ENCODE assay signal across 24 mouse cellular contexts in the genomic region with DNA sequence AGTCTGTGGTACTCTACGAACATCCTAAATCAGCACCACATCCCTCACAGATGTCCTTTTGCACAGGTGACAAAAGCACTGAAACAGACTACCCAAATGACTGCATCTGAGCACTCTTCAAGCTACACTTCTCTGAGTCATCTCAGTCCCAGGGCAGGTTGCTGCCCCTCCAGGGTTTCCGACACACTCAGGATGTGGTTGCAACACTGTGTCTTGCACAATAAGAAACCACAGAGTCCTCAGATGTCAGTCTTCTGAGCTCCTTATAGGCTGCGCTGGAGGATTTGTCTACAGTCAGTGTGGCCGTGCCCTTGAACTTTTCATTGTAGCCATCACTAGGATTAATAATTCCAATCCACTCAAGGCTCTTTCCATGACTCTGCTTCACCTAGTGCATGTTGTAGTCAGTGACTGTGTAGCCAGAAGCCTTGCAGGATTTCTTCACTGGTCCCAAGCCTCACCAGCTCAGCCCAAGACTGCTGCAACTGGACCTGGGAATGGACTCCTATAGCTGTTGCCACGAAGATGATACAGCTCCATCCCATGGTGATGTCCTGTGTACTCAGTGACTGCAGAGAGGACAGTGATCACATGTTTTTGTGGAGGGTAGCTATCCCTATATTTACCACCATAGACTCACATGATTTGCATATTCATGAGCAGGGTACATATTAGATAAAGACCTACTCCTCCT.
A peak's percentile ranks its signal among the peaks of the same experiment; 100 is the strongest.
DNase-seq lines count a peak whose midpoint lies in the region; ATAC-seq lines count a peak whose summit lies in the region.
"Had no signal": no experiment of that assay in that cellular context is flagged by ENCODE, and none has a peak within 500 bp of the region (broad histone marks: within the 10 kb centered on the region; RNA-seq: fewer than 3 reads in every experiment).

No protein-coding gene starts in this region.

- no peak overlapping the region for H3K27ac ChIP-seq in forebrain, embryonic 12.5 days
- no peak overlapping the region for H3K27ac ChIP-seq in forebrain, embryonic 15.5 days (replicated peaks)
- H3K27ac ChIP-seq in liver, embryonic 13.5 days: no peak overlapping the region
- H3K27ac ChIP-seq: forebrain, embryonic 10.5 days; heart, embryonic 10.5 days; hindbrain, embryonic 15.5 days; layer of hippocampus, adult 2 months; limb, embryonic 13.5 days; stomach, embryonic 15.5 days had no signal

- no peak for DNase-seq in liver, embryonic 13.5 days
- no peak for DNase-seq in frontal cortex, postnatal 10 days (ENCODE audit: low spot score in 2 of 2)
- no peak for DNase-seq in urinary bladder, postnatal 4 days (ENCODE audit: low spot score in 2 of 2)
- DNase-seq: cerebellum, adult 9-10 months; heart, postnatal 4 days; kidney, postnatal 25 days; layer of hippocampus, postnatal 36 days; lung, embryonic 14.5 days; lung, postnatal 36 days; right cerebral cortex, postnatal 4 days; thymus, postnatal 4 days had no signal

- no peak overlapping the region for H3K4me2 ChIP-seq in forebrain, embryonic 12.5 days
- no peak overlapping the region for H3K4me2 ChIP-seq in forebrain, embryonic 15.5 days (replicated peaks)
- H3K4me2 ChIP-seq in liver, embryonic 13.5 days: no peak overlapping the region
- H3K4me2 ChIP-seq: hindbrain, embryonic 15.5 days; limb, embryonic 13.5 days; lung, embryonic 14.5 days; stomach, embryonic 15.5 days had no signal

- WGBS in forebrain, embryonic 12.5 days: 92% methylated on average over 5 of the region's 5 CpGs
- 93% methylated on average over 5 of the region's 5 CpGs for WGBS in forebrain, embryonic 15.5 days
- WGBS in liver, embryonic 13.5 days (ENCODE audit: insufficient replicate concordance): 30% methylated on average over 5 of the region's 5 CpGs

- H3K4me3 ChIP-seq in forebrain, embryonic 12.5 days (replicated peaks): no peak overlapping the region
- no peak overlapping the region for H3K4me3 ChIP-seq in forebrain, embryonic 15.5 days
- H3K4me3 ChIP-seq in liver, embryonic 13.5 days (replicated peaks): no peak overlapping the region
- H3K4me3 ChIP-seq: forebrain, embryonic 10.5 days; heart, embryonic 10.5 days; hindbrain, embryonic 15.5 days; layer of hippocampus, adult 2 months; limb, embryonic 13.5 days; stomach, embryonic 15.5 days had no signal

- no peaks in the 10 kb centered on the region for H3K36me3 ChIP-seq in forebrain, embryonic 12.5 days (replicated peaks)
- H3K36me3 ChIP-seq in forebrain, embryonic 15.5 days: no peaks in the 10 kb centered on the region
- H3K36me3 ChIP-seq in liver, embryonic 13.5 days: no peaks in the 10 kb centered on the region
- H3K36me3 ChIP-seq: forebrain, embryonic 10.5 days; heart, embryonic 10.5 days; hindbrain, embryonic 15.5 days; limb, embryonic 13.5 days; stomach, embryonic 15.5 days had no signal

- no peak overlapping the region for H3K9ac ChIP-seq in forebrain, embryonic 12.5 days
- no peak overlapping the region for H3K9ac ChIP-seq in forebrain, embryonic 15.5 days (replicated peaks)
- no peak overlapping the region for H3K9ac ChIP-seq in liver, embryonic 13.5 days
- H3K9ac ChIP-seq: hindbrain, embryonic 15.5 days; limb, embryonic 13.5 days; lung, embryonic 14.5 days; stomach, embryonic 15.5 days had no signal

- no peaks in the 10 kb centered on the region for H3K4me1 ChIP-seq in forebrain, embryonic 12.5 days
- no peaks in the 10 kb centered on the region for H3K4me1 ChIP-seq in forebrain, embryonic 15.5 days
- H3K4me1 ChIP-seq in liver, embryonic 13.5 days (replicated peaks): no peaks in the 10 kb centered on the region
- H3K4me1 ChIP-seq: forebrain, embryonic 10.5 days; heart, embryonic 10.5 days; hindbrain, embryonic 15.5 days; limb, embryonic 13.5 days; stomach, embryonic 15.5 days had no signal

- 0 out of 2 replicates have a peak, but pooled peaks have one; percentile 20 for ATAC-seq in forebrain, embryonic 12.5 days (ENCODE audit: low FRiP score)
- no peak for ATAC-seq in forebrain, embryonic 15.5 days (replicated peaks)
- ATAC-seq in granulocyte monocyte progenitor cell, adult 5-6 weeks (replicated peaks; ENCODE audit: poor library complexity, severe bottlenecking): peak; percentile 95
- ATAC-seq in liver, embryonic 13.5 days (ENCODE audit: low read depth): peak; percentile 63
- ATAC-seq in megakaryocyte progenitor cell, adult 5-6 weeks (replicated peaks; ENCODE audit: poor library complexity): peak; percentile 95
- ATAC-seq in inflammation-experienced regulatory T-cells, adult 6 months: no peak
- ATAC-seq: intestine, embryonic 16.5 days; midbrain, embryonic 16.5 days had no signal

- H3K9me3 ChIP-seq in forebrain, embryonic 12.5 days: no peaks in the 10 kb centered on the region
- no peaks in the 10 kb centered on the region for H3K9me3 ChIP-seq in forebrain, embryonic 15.5 days
- H3K9me3 ChIP-seq in liver, embryonic 13.5 days (replicated peaks): no peaks in the 10 kb centered on the region
- H3K9me3 ChIP-seq: forebrain, embryonic 10.5 days; heart, embryonic 10.5 days; hindbrain, embryonic 15.5 days; limb, embryonic 13.5 days; stomach, embryonic 15.5 days had no signal

- H3K27me3 ChIP-seq in forebrain, embryonic 12.5 days: no peaks in the 10 kb centered on the region
- no peaks in the 10 kb centered on the region for H3K27me3 ChIP-seq in forebrain, embryonic 15.5 days
- H3K27me3 ChIP-seq in liver, embryonic 13.5 days: no peaks in the 10 kb centered on the region
- H3K27me3 ChIP-seq: hindbrain, embryonic 15.5 days; limb, embryonic 13.5 days; stomach, embryonic 15.5 days had no signal

Comparison
In these comparisons a context has a peak if more than half of its experiments do, and no peak if none do; other contexts are left out.
1. ATAC-seq: peak in forebrain, embryonic 12.5 days (single experiment), granulocyte monocyte progenitor cell, adult 5-6 weeks (single experiment), liver, embryonic 13.5 days (single experiment) and megakaryocyte progenitor cell, adult 5-6 weeks (single experiment); none in forebrain, embryonic 15.5 days (single experiment) and inflammation-experienced regulatory T-cells, adult 6 months (single experiment).